Mouse (Mus musculus) neural tube, embryonic 11.5 days (tissue): ENCODE data around the gene Dnttip1. TPM values are rescaled to one million over a fixed set of nuclear protein-coding genes. Genes with fewer than 3 reads are reported as not detected.

Source experiments
- ATAC-seq: fragments of 200-750 bp; cut with Nextera tagmentation; 2 replicates; pipeline ENCODE4 v1.8.0; 2017; ENCODE audit warnings: moderate number of reproducible peaks, mild to moderate bottlenecking, moderate TSS enrichment, moderate library complexity; ENCODE audit not compliant: insufficient read depth, low FRiP score, low TSS enrichment
- DNase-seq: peaks from one replicate; pipeline ENCODE4 v3.0.0-alpha.2; 2015; ENCODE audit warnings: low spot score
- H3K27ac ChIP-seq: fragments of 300-500 bp; sonication (generic); 2 replicates; pipeline ENCODE4 v1.5.1; 2014; ENCODE audit warnings: low read depth, mild to moderate bottlenecking, low read length
- H3K27me3 ChIP-seq: fragments of 300-500 bp; sonication (generic); 2 replicates; pipeline ENCODE4 v1.6.1; 2014; ENCODE audit warnings: mild to moderate bottlenecking, low read length, mixed read lengths; ENCODE audit not compliant: control insufficient read depth, insufficient read depth
- H3K36me3 ChIP-seq: fragments of 300-500 bp; sonication (generic); 2 replicates; pipeline ENCODE4 v1.6.1; 2014; ENCODE audit warnings: mild to moderate bottlenecking, low read length, moderate library complexity, mixed read lengths; ENCODE audit not compliant: control insufficient read depth, insufficient read depth
- H3K4me1 ChIP-seq: fragments of 300-500 bp; sonication (generic); 2 replicates; pipeline ENCODE4 v1.6.1; 2014; ENCODE audit warnings: low read length, mixed read lengths; ENCODE audit not compliant: control insufficient read depth, insufficient read depth
- H3K4me2 ChIP-seq: fragments of 300-500 bp; sonication (generic); 2 replicates; pipeline ENCODE4 v1.6.1; 2014; ENCODE audit warnings: low read depth, mild to moderate bottlenecking, moderate library complexity
- H3K4me3 ChIP-seq: fragments of 300-500 bp; sonication (generic); 2 replicates; pipeline ENCODE4 v1.5.1; 2014; ENCODE audit warnings: low read depth, low read length
- H3K9ac ChIP-seq: fragments of 300-500 bp; sonication (generic); 2 replicates; pipeline ENCODE4 v1.6.1; 2014; ENCODE audit warnings: mild to moderate bottlenecking, low read length
- H3K9me3 ChIP-seq: fragments of 300-500 bp; sonication (generic); 2 replicates; pipeline ENCODE4 v1.6.1; 2016; ENCODE audit warnings: low read length; ENCODE audit not compliant: control insufficient read depth
- WGBS: fragments of 180-500 bp; shearing (Covaris S2); extraction: QIAGEN DNeasy Blood & Tissue Kit; methylation state at CpG from one replicate; pipeline ENCODE4 v1.1.7; 2014; 5-methylcytosine and 5-hydroxymethylcytosine counted together
- polyA plus RNA-seq: library from polyadenylated mRNA; unstranded; fragments of >200 nt; fragmentation: Nextera tagmentation; extraction: Ambion mirVana; gene quantifications from 2 replicates; pipeline ENCODE4 v1.2.1, GENCODE M21; 2014

The Dnttip1 gene
- polyA plus RNA-seq, 1 experiment from 2014 or later: 67.9 TPM

GRCm38 (mm10) chr2:164773229-164773988, 27.6 kb downstream of the Dnttip1 start:
- ATAC-seq (no peak), DNase-seq (no peak)
- Histone ChIP-seq H3K9me3 (no peaks in the 10 kb centered on the region), H3K27me3 (no peaks in the 10 kb centered on the region), H3K4me1 (peaks cover 18% of the 10 kb centered on the region), H3K4me3 (no peak overlapping the region), H3K27ac (no peak overlapping the region), H3K4me2 (no peak overlapping the region), H3K9ac (no peak overlapping the region), H3K36me3 (peaks cover 5% of the 10 kb centered on the region; the same call in 1 of the 2 replicates)
- 79% methylated on average over 14 of the region's 14 CpGs for WGBS

GRCm38 (mm10) chr2:164773989-164774364, 28.2 kb downstream of the Dnttip1 start:
- peaks cover 18% of the 10 kb centered on the region for H3K4me1 ChIP-seq
- H3K4me3 ChIP-seq: no peak overlapping the region
- WGBS: 90% methylated on average over 5 of the region's 5 CpGs
- peaks cover 5% of the 10 kb centered on the region; the same call in 1 of the 2 replicates for H3K36me3 ChIP-seq
- H3K27me3 ChIP-seq: no peaks in the 10 kb centered on the region
- no peak overlapping the region for H3K4me2 ChIP-seq
- no peak overlapping the region for H3K9ac ChIP-seq
- no peak overlapping the region for H3K27ac ChIP-seq
- H3K9me3 ChIP-seq: no peaks in the 10 kb centered on the region
- ATAC-seq: no peak
- DNase-seq: no peak

GRCm38 (mm10) chr2:164776130-164776529, 30.3 kb downstream of the Dnttip1 start:
- Histone ChIP-seq H3K4me2 (no peak overlapping the region), H3K27ac (no peak overlapping the region), H3K9ac (no peak overlapping the region), H3K4me3 (no peak overlapping the region), H3K36me3 (peaks cover 5% of the 10 kb centered on the region; the same call in 1 of the 2 replicates), H3K9me3 (no peaks in the 10 kb centered on the region), H3K4me1 (peaks cover 9% of the 10 kb centered on the region), H3K27me3 (no peaks in the 10 kb centered on the region)
- DNase-seq: no peak
- 89% methylated on average over 6 of the region's 6 CpGs for WGBS
- no peak for ATAC-seq

- WGBS: 61% methylated on average over 17 of the region's 17 CpGs
- DNase-seq: no peak
- H3K27ac ChIP-seq: no peak overlapping the region
- peaks cover 3% of the 10 kb centered on the region; the same call in 1 of the 2 replicates for H3K36me3 ChIP-seq
- 0 out of 2 replicates have a peak overlapping the region, but pooled peaks have one; percentile 1 for H3K4me3 ChIP-seq
- H3K4me2 ChIP-seq: no peak overlapping the region
- H3K9ac ChIP-seq: no peak overlapping the region
- no peaks in the 10 kb centered on the region for H3K27me3 ChIP-seq
- no peak for ATAC-seq
- H3K4me1 ChIP-seq: peaks cover 3% of the 10 kb centered on the region; the same call in 1 of the 2 replicates
- no peaks in the 10 kb centered on the region for H3K9me3 ChIP-seq
Observed at GRCm38 (mm10) chr2:164776801-164777200, 31.0 kb downstream of the Dnttip1 start.

- H3K36me3 ChIP-seq: no peaks in the 10 kb centered on the region
- no peak overlapping the region for H3K9ac ChIP-seq
- no peak overlapping the region for H3K4me2 ChIP-seq
- H3K4me1 ChIP-seq: no peaks in the 10 kb centered on the region
- DNase-seq (no peak), ATAC-seq (no peak)
- no peaks in the 10 kb centered on the region for H3K9me3 ChIP-seq
- no peaks in the 10 kb centered on the region for H3K27me3 ChIP-seq
- H3K4me3 ChIP-seq: no peak overlapping the region
- no peak overlapping the region for H3K27ac ChIP-seq
- 85% methylated on average over 30 of the region's 30 CpGs for WGBS
Observed at GRCm38 (mm10) chr2:164777246-164778014, 31.6 kb downstream of the Dnttip1 start.

GRCm38 (mm10) chr2:164778015-164778287, 32.2 kb downstream of the Dnttip1 start:
- Histone ChIP-seq H3K9ac (no peak overlapping the region), H3K36me3 (no peaks in the 10 kb centered on the region), H3K4me1 (no peaks in the 10 kb centered on the region), H3K27ac (no peak overlapping the region), H3K9me3 (no peaks in the 10 kb centered on the region), H3K27me3 (no peaks in the 10 kb centered on the region), H3K4me3 (no peak overlapping the region), H3K4me2 (no peak overlapping the region)
- 93% methylated on average over 11 of the region's 11 CpGs for WGBS
- ATAC-seq: no peak
- DNase-seq: no peak

- H3K9ac ChIP-seq: no peak overlapping the region
- no peak overlapping the region for H3K27ac ChIP-seq
- no peak for DNase-seq
- H3K9me3 ChIP-seq: no peaks in the 10 kb centered on the region
- no peak overlapping the region for H3K4me3 ChIP-seq
- no peaks in the 10 kb centered on the region for H3K4me1 ChIP-seq
- no peaks in the 10 kb centered on the region for H3K27me3 ChIP-seq
- no peak overlapping the region for H3K4me2 ChIP-seq
- no peak for ATAC-seq
- H3K36me3 ChIP-seq: no peaks in the 10 kb centered on the region
- 82% methylated on average over 7 of the region's 7 CpGs for WGBS
Observed at GRCm38 (mm10) chr2:164778809-164779208, 33.0 kb downstream of the Dnttip1 start.

GRCm38 (mm10) chr2:164779481-164780086, 33.8 kb downstream of the Dnttip1 start, which contains the start of gene Tnnc2:
Tnnc2 (minus strand) TSS chr2:164779967.
- no peaks in the 10 kb centered on the region for H3K4me1 ChIP-seq
- ATAC-seq: no peak
- no peak within 1 kb of the TSS for H3K9ac ChIP-seq
- no peaks in the 10 kb centered on the region for H3K27me3 ChIP-seq
- no peak within 1 kb of the TSS for H3K4me2 ChIP-seq
- no peak within 1 kb of the TSS for H3K4me3 ChIP-seq
- H3K27ac ChIP-seq: no peak within 1 kb of the TSS
- DNase-seq: no peak
- H3K9me3 ChIP-seq: no peaks in the 10 kb centered on the region
- H3K36me3 ChIP-seq: no peaks in the 10 kb centered on the region
- WGBS: 69% methylated on average over 8 of the region's 8 CpGs
